Mouse (Mus musculus): ENCODE measurements around the gene Eno4. TPM values are rescaled to one million over a fixed set of nuclear protein-coding genes. Genes with fewer than 3 reads are reported as not detected.

The Eno4 gene
- polyA plus RNA-seq (2012; ENCODE audit: low replicate concordance), result not detected in 2 replicates

DNA sequence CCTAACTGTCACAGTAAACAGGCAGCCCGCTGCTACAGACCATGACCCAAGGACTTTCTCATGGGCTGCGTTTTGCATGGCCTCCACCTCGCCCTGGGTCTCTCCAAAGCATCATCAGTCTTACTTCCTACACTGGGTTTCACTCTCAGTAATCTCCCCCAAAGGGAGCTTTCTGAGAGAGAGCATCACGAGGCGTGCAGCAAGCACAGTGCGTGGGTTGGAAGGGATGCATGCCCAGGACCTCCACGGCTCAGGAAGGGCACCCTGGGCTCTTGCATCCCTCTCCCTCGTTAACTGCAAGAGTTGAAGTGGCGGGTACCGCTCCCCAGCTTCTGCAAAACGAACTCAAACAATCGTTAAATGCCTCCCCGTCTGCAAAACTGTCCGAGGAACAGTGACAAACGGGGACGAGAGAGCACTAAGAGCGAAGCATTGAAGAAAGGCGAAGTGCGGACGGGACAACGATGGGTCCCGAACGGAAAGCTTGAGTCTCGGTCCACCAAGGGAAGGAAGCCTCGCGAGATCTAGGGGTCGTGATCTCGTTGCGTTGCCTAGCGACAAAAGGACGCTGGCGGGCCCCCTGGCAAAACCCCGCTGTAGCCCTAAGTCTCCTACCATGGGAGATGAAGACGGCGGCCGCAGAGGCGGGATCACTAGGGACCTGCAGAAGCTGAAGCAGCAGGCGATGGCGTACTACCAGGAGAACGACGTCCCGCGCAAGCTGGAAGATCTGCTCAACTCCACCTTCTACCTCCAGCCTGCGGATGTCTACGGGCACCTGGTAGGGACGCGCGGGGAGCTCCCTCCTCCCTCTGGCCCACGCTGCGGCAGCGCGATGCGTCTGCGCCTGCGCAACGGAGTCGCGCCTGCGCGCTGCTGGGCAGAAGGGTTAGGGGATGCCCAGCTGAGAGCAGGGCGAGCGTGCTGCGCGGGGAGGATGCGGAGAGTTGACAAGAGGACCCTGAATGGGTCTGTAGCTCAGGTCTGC, at the start of gene Eno4, which contains the start of gene Hspa12a:
Gene Eno4, plus strand, starts transcription at position 585 of the 988 bp plus-strand sequence.
Gene Hspa12a, minus strand, starts transcription at position 814 of the 988 bp plus-strand sequence.

Other genes with a start within 250 kb of the Eno4 start
- not detected in 2 replicates for gene Pnliprp1, start 214.5 kb upstream of the Eno4 start, polyA plus RNA-seq (2012; ENCODE audit: low replicate concordance)
- gene Pnliprp2, start 183.7 kb upstream of the Eno4 start, polyA plus RNA-seq (2012; ENCODE audit: low replicate concordance), result not detected in 2 replicates
- not detected in 2 replicates for gene 1700019N19Rik, start 149.0 kb upstream of the Eno4 start, polyA plus RNA-seq (2012; ENCODE audit: low replicate concordance)
- 0.56 and 0.74 TPM in 2 replicates for gene Hspa12a, start 229 bp downstream of the Eno4 start, polyA plus RNA-seq (2012; ENCODE audit: low replicate concordance)
- 1.5 and 2.0 TPM in 2 replicates for gene Shtn1, start 132.7 kb downstream of the Eno4 start, polyA plus RNA-seq (2012; ENCODE audit: low replicate concordance)
- gene Vax1, start 226.6 kb downstream of the Eno4 start, polyA plus RNA-seq (2012; ENCODE audit: low replicate concordance), result not detected in 2 replicates

All from hematopoietic multipotent progenitor cell, adult 10-12 weeks (in vitro differentiated cells).